Mouse (Mus musculus) heart, adult 2 months (tissue): ENCODE results near the gene Ehbp1. TPM values are rescaled to one million over a fixed set of nuclear protein-coding genes. Genes with fewer than 3 reads are reported as not detected.
A peak's percentile ranks its signal among the peaks of the same experiment; 100 is the strongest.

Experiments used
- DNase-seq, 2 experiments: peaks; one replicate each; pipeline ENCODE4 v3.0.0; 2021
- H3K27ac ChIP-seq: fragments of 200-600 bp; 2 replicates; pipeline ENCODE4 v1.8.1; 2022
- H3K27me3 ChIP-seq: fragments of 200-500 bp; 2 replicates; pipeline ENCODE4 v1.6.1; 2012; ENCODE audit warnings: mild to moderate bottlenecking, low read length, inconsistent platforms, mixed read lengths; ENCODE audit not compliant: control insufficient read depth, insufficient read depth
- H3K36me3 ChIP-seq: fragments of 200-500 bp; 2 replicates; pipeline ENCODE4 v1.6.1; 2012; ENCODE audit warnings: low read length, inconsistent platforms; ENCODE audit not compliant: control insufficient read depth, insufficient read depth
- H3K4me1 ChIP-seq: fragments of 200-500 bp; 2 replicates; pipeline ENCODE4 v1.6.1; 2011; ENCODE audit warnings: low read length; ENCODE audit not compliant: control insufficient read depth, insufficient read depth
- H3K4me3 ChIP-seq: fragments of 200-600 bp; 2 replicates; pipeline ENCODE4 v1.8.1; 2022
- H3K79me2 ChIP-seq: fragments of 200-500 bp; replicated peaks from 2 replicates; pipeline ENCODE4 v1.6.1; 2012; ENCODE audit warnings: mild to moderate bottlenecking, inconsistent platforms, low read length, moderate library complexity, mixed read lengths; ENCODE audit not compliant: control insufficient read depth, insufficient read depth
- H3K9ac ChIP-seq: fragments of 200-500 bp; 2 replicates; pipeline ENCODE4 v1.6.1; 2012; ENCODE audit warnings: low read depth, mild to moderate bottlenecking, control low read depth, inconsistent platforms, low read length, mixed read lengths
- CTCF ChIP-seq: fragments of 200-600 bp; IDR thresholded peaks from 2 replicates; pipeline ENCODE4 v1.8.1; 2022; ENCODE audit warnings: antibody characterized with exemption, mild to moderate bottlenecking, moderate library complexity
- EP300 ChIP-seq: fragments of 200-500 bp; IDR thresholded peaks from 2 replicates; pipeline ENCODE4 v1.6.1; 2011; ENCODE audit warnings: low read depth, low read length, control low read depth; ENCODE audit not compliant: insufficient read depth
- POLR2A ChIP-seq: fragments of 200-500 bp; IDR thresholded peaks from 2 replicates; pipeline ENCODE4 v1.6.1; 2011; ENCODE audit warnings: mild to moderate bottlenecking, low read depth, low read length, control low read depth; ENCODE audit not compliant: insufficient read depth
- WGBS: fragments of 180-500 bp; shearing (Covaris S2); methylation state at CpG from one replicate; pipeline ENCODE4 v1.1.7; 2018; 5-methylcytosine and 5-hydroxymethylcytosine counted together
- intact Hi-C: fragments of 180-260 bp; cut with DNase I; formaldehyde crosslinking; loops from one replicate; pipeline ENCODE4 v1.15.1; 2025
- polyA plus RNA-seq: library from polyadenylated mRNA; depleted of rRNA; stranded (reverse); fragments of >200 nt; gene quantifications from 2 replicates; pipeline ENCODE4 v1.2.3, GENCODE M21; 2012
- total RNA-seq, 2 experiments: library from RNA; stranded (reverse); gene quantifications; 2 replicates each; pipeline ENCODE4 v1.2.3; 2021

The Ehbp1 gene
- total and polyA plus RNA-seq, 3 experiments = 21.3 to 133 (median 111) TPM

DNA sequence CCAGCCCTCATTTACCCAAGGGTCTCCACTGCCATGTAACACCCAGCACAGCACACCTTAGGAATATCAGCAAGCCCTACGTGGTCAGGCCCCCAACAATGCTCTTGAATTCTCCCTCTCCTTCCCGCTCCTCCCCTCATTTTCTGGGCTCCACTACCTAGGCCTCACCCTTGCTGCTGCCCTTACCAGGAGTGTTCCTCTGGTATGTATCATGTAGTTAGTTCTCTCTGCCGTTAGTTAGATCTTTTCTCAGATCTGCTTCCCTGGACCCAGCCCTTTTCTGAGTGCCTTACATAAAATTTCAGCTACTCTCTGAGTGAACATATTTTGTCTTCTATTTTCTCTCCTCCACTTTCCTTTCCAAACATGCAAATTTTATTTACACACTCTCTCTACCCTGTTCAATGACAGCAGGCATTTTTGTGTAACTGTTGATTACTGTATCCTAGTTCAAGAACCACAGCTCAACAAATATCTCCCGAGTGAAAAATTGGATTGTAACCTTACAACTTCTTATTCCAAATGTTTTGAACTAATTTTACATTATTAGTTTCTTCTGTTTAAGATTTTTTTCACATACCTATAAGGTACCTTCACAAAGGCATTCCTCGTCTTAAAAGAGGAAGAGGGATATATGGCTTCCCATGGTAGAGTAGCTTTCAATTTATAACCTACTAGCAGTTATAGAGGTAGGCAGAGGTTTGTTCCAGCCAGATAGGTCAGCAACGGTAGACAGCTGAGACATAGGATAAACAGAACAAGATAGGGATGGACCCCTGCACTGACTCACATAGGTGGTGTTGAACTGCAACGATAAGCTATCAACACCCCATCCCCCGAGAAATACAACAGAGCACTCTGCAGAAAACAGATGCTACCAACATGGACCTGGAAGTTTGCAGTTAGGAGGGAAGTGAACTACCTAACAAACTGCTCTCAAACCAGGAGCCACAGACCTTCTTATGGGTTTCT, 160.3 kb downstream of the Ehbp1 start:
- Histone ChIP-seq H3K4me3 (no peak overlapping the region), H3K27ac (no peak overlapping the region)
- intact Hi-C loops = no loop called here

DNA sequence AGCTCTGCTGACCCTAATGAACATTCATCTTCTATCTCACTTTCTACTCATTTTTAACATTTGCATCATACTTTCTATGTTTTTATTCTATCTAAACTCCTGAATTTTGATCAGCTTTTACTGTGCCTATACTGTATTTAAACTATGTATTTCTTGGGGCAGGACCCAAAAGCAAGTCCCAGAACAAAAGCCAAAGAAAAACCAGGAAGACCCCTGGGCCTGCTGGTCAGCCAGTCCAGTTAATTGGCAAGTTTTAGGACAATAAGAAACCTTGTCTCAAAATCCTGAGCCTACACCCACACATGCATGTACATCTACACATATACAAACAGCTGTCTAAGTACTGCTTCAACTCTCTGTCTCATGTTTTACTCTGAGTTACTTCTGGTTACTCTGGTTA, 161.9 kb downstream of the Ehbp1 start:
- intact Hi-C loops = no loop called here
- DNase-seq = no peak
- Histone ChIP-seq H3K27ac (no peak overlapping the region), H3K4me3 (no peak overlapping the region), H3K27me3 (no peaks in the 10 kb centered on the region), H3K36me3 (no peaks in the 10 kb centered on the region), H3K9ac (no peak overlapping the region), H3K4me1 (no peaks in the 10 kb centered on the region; the same call in 1 of the 2 replicates), H3K79me2 (no peaks in the 10 kb centered on the region; the same call in 1 of the 2 replicates)
- TF ChIP-seq CTCF = no peak
- no peak for TF ChIP-seq EP300
- TF ChIP-seq POLR2A = no peak

More for the DNA sequence above, 160.3 kb downstream of the Ehbp1 start:
- no peaks in the 10 kb centered on the region for H3K27me3 ChIP-seq
- WGBS = 71% methylated on average over 8 of the region's 8 CpGs
- no peak for DNase-seq
- no peaks in the 10 kb centered on the region for H3K36me3 ChIP-seq
- H3K4me1 ChIP-seq = no peaks in the 10 kb centered on the region; the same call in 1 of the 2 replicates
- H3K9ac ChIP-seq = no peak overlapping the region
- H3K79me2 ChIP-seq = no peaks in the 10 kb centered on the region; the same call in 1 of the 2 replicates
- TF ChIP-seq CTCF = no peak

DNA sequence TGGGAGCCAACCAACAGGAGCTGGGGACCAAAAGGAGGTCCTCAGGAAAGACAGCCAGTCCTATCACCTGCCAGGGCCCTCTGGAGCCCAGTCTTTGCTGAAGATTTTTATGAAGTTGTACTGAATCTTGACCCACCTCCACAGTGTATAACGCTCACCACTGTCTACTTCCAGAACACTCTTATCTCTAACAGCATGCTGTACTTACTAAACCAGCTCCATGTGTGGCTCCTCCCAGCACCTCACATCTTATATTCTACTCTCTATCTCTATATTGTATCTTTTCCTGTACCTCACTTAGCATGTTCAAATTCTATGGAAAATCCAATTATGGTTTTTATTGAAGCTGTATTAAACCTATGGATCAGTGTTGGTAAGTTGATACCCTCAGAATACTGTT, 163.5 kb downstream of the Ehbp1 start:
- H3K36me3 ChIP-seq = no peaks in the 10 kb centered on the region
- WGBS = 60% methylated on average over 1 of the region's 1 CpGs
- no peaks in the 10 kb centered on the region for H3K27me3 ChIP-seq
- TF ChIP-seq POLR2A (no peak), EP300 (no peak), CTCF (no peak)
- DNase-seq = no peak
- H3K27ac ChIP-seq = no peak overlapping the region
- no peaks in the 10 kb centered on the region; the same call in 1 of the 2 replicates for H3K4me1 ChIP-seq
- no peak overlapping the region for H3K4me3 ChIP-seq
- H3K79me2 ChIP-seq = no peaks in the 10 kb centered on the region; the same call in 1 of the 2 replicates
- no peak overlapping the region for H3K9ac ChIP-seq
- intact Hi-C loops = no loop called here

DNA sequence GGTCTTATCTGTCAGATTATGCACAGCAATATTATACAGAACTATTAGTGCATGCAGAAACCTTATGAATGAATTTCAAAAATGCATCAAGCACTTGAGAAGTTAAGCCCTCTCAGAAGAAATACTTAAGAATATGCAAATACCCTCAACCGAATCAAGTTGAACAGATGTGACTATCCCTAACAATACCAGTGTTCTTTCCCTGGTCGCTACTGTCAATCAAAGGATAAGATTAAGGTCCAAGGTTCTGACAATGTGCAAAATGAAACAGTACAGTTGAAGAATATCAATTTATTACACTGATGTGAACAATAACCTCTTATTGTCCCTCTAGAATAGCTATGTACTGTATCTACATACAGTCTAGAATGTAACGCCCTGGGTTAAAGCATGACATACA, 167.8 kb downstream of the Ehbp1 start:
- WGBS = 88% methylated on average over 3 of the region's 3 CpGs

DNA sequence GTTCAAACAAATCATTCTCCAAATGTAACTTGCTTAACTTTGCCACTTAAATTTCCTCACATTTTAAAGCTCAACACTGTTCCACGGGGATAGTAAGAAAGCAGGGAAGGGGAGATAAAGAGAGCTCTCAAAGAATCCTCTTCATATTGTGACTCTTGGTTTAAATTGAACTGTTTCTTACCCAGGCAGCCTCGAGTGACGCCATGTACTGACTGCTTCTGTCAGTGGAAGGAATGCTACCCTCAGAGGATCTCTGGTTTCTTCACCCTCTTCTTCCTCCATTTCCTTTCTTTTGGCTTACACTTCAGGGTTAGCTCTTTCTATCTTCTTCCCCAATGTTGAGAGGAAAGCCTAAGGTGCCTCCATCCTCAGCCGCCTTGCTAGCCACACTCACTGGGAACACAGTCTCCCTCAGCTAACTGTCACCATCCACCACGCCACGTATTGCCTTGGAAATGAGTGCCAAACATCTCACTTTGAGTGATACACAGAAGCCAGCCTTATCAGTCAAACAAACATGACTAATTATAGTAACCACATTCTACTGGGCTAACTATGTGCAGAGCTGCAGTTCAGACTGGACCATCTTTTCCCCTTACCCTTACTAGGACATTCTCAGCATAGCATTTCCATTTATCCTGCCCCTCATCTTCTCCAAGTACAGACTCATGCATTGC, 171.0 kb downstream of the Ehbp1 start:
- TF ChIP-seq EP300 (0 out of 2 replicates have a peak, but pooled peaks have one; percentile 49), POLR2A (peak; percentile 81), CTCF (no peak)
- no peaks in the 10 kb centered on the region for H3K27me3 ChIP-seq
- peak; percentile 34 to 59 for DNase-seq
- H3K36me3 ChIP-seq = peaks cover 20% of the 10 kb centered on the region
- H3K4me1 ChIP-seq = no peaks in the 10 kb centered on the region; the same call in 1 of the 2 replicates
- 0 out of 2 replicates have a peak, but pooled peaks cover 1% of the 10 kb centered on the region for H3K79me2 ChIP-seq
- intact Hi-C loops = no loop called here
- peak overlapping the region; percentile 50; the same call in 1 of the 2 replicates for H3K9ac ChIP-seq
- H3K27ac ChIP-seq = peak overlapping the region; percentile 90
- H3K4me3 ChIP-seq = peak overlapping the region; percentile 41
- 47% methylated on average over 6 of the region's 6 CpGs for WGBS

More for the DNA sequence above, 167.8 kb downstream of the Ehbp1 start:
- intact Hi-C loops = no loop called here
- Histone ChIP-seq H3K27ac (no peak overlapping the region), H3K4me1 (no peaks in the 10 kb centered on the region; the same call in 1 of the 2 replicates), H3K4me3 (no peak overlapping the region), H3K79me2 (no peaks in the 10 kb centered on the region), H3K36me3 (peaks cover 3% of the 10 kb centered on the region), H3K9ac (no peak overlapping the region), H3K27me3 (no peaks in the 10 kb centered on the region)
- TF ChIP-seq POLR2A (no peak), EP300 (no peak)
- no peak for DNase-seq
